Mouse (Mus musculus) retina, adult 2 months (tissue): ENCODE measurements at regions not wholly inside any gene's neighbourhood (a gene's known extent, or its start where the extent isn't known, plus 50 kb on each side); places are given as distances from the start of the nearest gene placed in this dataset.

ENCODE experiments used
- DNase-seq: peaks from one replicate; pipeline ENCODE4 v3.0.0-alpha.2; 2012; ENCODE audit warnings: low read depth, low spot score

- DNase-seq = no peak
Observed at GRCm38 (mm10) chr13:100893871-100894270, 60.6 kb upstream of the Slc30a5 start.

GRCm38 (mm10) chr13:100893096-100893495, 59.9 kb upstream of the Slc30a5 start:
- no peak for DNase-seq

- peak; percentile 16 for DNase-seq
Observed at GRCm38 (mm10) chr13:100892647-100893071, 59.4 kb upstream of the Slc30a5 start.

- peak; percentile 30 for DNase-seq
Observed at GRCm38 (mm10) chr13:100892204-100892603, 59.0 kb upstream of the Slc30a5 start.

GRCm38 (mm10) chr13:100890457-100890856, 57.2 kb upstream of the Slc30a5 start:
- no peak for DNase-seq

- DNase-seq = no peak
Observed at GRCm38 (mm10) chr13:100888481-100888880, 55.3 kb upstream of the Slc30a5 start.

- no peak for DNase-seq
Observed at GRCm38 (mm10) chr13:100883711-100884110, 50.5 kb upstream of the Slc30a5 start.
